Mouse (Mus musculus) thymus, adult 2 months (tissue): ENCODE measurements around the gene Ahdc1. TPM values are rescaled to one million over a fixed set of nuclear protein-coding genes. Genes with fewer than 3 reads are reported as not detected.
A peak's percentile ranks its signal among the peaks of the same experiment; 100 is the strongest.

Experiments
- DNase-seq: peaks from one replicate; pipeline ENCODE4 v3.0.0; 2021
- H3K27ac ChIP-seq: fragments of 200-500 bp; 2 replicates; pipeline ENCODE4 v1.5.1; 2012; ENCODE audit warnings: low read length, control low read depth; ENCODE audit not compliant: control insufficient read depth, insufficient read depth
- H3K27me3 ChIP-seq: fragments of 200-500 bp; 2 replicates; pipeline ENCODE4 v1.6.1; 2012; ENCODE audit warnings: mild to moderate bottlenecking, low read length, moderate library complexity, mixed read lengths; ENCODE audit not compliant: control insufficient read depth, insufficient read depth
- H3K36me3 ChIP-seq: fragments of 200-500 bp; 2 replicates; pipeline ENCODE4 v1.6.1; 2012; ENCODE audit warnings: mild to moderate bottlenecking, low read length, moderate library complexity; ENCODE audit not compliant: control insufficient read depth, insufficient read depth
- H3K4me1 ChIP-seq: fragments of 200-500 bp; replicated peaks from 2 replicates; pipeline ENCODE4 v1.6.1; 2012; ENCODE audit warnings: low read length; ENCODE audit not compliant: control insufficient read depth, insufficient read depth
- H3K4me3 ChIP-seq: fragments of 200-500 bp; 2 replicates; pipeline ENCODE4 v1.5.1; 2012; ENCODE audit warnings: mild to moderate bottlenecking, low read length, control low read depth, moderate library complexity; ENCODE audit not compliant: control insufficient read depth, insufficient read depth
- CTCF ChIP-seq: fragments of 200-500 bp; IDR thresholded peaks from 2 replicates; pipeline ENCODE4 v1.5.1; 2012; ENCODE audit warnings: mild to moderate bottlenecking, control low read depth, low read length, moderate library complexity, borderline replicate concordance; ENCODE audit not compliant: control insufficient read depth, poor library complexity, insufficient read depth; ENCODE audit errors: extremely low read depth
- POLR2A ChIP-seq: fragments of 200-500 bp; IDR thresholded peaks from 2 replicates; pipeline ENCODE4 v1.6.1; 2012; ENCODE audit warnings: mild to moderate bottlenecking, low read length, control low read depth, moderate library complexity; ENCODE audit not compliant: control insufficient read depth, poor library complexity, insufficient read depth; ENCODE audit errors: extremely low read depth
- WGBS: fragments of 180-500 bp; shearing (Covaris S2); methylation state at CpG from one replicate; pipeline ENCODE4 v1.1.7; 2018; 5-methylcytosine and 5-hydroxymethylcytosine counted together
- polyA plus RNA-seq: library from polyadenylated mRNA; depleted of rRNA; stranded (reverse); fragments of >200 nt; gene quantifications from 2 replicates; pipeline ENCODE4 v1.2.3, GENCODE M21; 2012

The Ahdc1 gene
- polyA plus RNA-seq, 1 experiment, result 59.8 TPM

DNA sequence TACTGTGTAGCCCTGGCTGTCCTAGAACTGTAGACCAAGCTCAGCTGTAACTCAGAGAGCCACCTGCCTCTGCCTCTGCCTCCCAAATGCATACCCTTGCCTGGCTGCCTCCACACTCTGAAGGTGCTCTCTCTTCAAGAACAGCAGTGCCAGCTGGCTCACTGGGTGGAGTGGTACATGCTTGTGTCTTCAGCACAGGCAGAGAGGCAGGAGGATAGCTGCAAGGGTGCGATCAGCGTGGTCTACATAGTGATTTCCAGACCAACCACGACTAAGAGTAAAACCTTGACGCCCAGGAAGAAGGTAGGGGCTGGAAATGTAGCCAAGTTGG lies 47.0 kb downstream of the Ahdc1 start:
- peaks cover 34% of the 10 kb centered on the region for H3K4me1 ChIP-seq
- WGBS, result 62% methylated on average over 4 of the region's 4 CpGs
- H3K4me3 ChIP-seq, result no peak overlapping the region
- peaks cover 19% of the 10 kb centered on the region for H3K36me3 ChIP-seq
- DNase-seq, result no peak
- H3K27ac ChIP-seq, result peak overlapping the region; percentile 91
- H3K27me3 ChIP-seq, result no peaks in the 10 kb centered on the region
- TF ChIP-seq CTCF (no peak), POLR2A (no peak)

DNA sequence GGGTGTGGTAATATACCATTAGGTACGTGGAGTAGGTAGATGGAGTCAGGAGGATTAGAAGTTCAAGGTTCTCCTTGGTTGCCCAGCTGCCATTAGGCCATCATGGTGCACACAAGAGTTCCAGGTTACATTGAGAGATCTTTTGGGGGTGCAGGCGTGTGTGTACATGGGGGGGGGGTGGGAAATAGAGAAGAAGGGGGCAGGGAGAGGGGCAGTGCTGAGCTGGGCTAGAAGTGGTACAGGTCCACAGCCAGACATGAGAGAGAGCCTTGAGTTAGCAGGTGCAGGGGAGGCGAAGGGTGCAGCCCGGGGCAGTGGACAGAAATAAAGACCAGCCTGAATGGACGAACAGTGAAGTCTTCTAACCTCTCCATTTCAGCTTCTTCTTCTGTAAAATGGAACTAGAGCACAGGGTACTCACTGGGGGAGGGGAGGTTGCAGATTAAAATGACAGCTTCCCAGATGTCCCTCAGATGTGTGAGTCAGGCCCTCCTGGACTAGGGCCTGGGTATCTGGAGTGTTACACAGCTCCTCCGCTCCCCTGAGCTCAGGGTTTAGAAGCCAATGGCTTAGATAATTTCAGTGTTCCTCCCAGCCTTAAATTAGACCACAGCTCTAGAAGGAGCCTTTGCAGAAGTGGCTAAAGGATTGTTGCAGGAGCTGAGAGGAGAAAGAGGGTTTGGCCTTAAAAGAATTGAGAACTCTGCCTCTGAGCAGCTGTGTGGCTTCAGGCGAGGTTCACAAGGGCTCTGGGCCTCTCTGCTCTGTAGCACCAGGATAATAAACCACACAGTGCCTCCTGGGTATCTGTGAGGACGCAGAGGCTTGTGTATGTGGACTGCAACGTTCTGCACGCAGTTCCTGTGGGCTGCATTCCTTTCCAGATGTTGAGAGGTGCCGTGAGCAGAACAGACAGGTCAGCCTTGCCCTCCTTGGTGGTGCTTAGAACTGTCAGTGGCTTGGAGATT lies 47.7 kb downstream of the Ahdc1 start:
- H3K36me3 ChIP-seq, result peaks cover 19% of the 10 kb centered on the region
- H3K4me1 ChIP-seq, result peaks cover 34% of the 10 kb centered on the region
- DNase-seq, result no peak
- peak overlapping the region; percentile 10 for H3K27ac ChIP-seq
- no peak overlapping the region for H3K4me3 ChIP-seq
- no peak for TF ChIP-seq CTCF
- TF ChIP-seq POLR2A, result no peak
- 61% methylated on average over 11 of the region's 11 CpGs for WGBS
- H3K27me3 ChIP-seq, result no peaks in the 10 kb centered on the region

DNA sequence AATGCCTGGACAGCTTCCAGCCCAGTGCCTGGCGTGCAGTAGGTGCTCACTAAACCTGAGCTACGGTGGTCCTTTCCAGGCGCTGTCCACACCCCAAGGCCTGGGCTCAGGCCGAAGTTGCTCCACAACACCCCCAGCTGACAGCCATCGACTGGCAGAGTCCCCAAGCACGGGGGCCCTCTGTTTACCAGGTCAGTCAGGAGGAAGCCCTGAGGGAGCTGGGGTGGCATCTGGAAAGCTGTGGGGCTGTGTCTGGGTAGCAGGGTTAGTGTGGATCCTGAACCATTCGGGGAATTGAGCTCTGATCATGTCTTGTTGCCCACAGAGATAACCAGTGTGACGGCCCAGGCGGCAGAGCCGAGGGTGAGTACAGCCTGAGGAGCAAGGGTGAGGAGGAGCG lies 49.6 kb downstream of the Ahdc1 start:
- H3K36me3 ChIP-seq, result peaks cover 30% of the 10 kb centered on the region
- TF ChIP-seq POLR2A (no peak), CTCF (no peak)
- no peak overlapping the region for H3K4me3 ChIP-seq
- H3K27ac ChIP-seq, result no peak overlapping the region
- WGBS, result 98% methylated on average over 11 of the region's 11 CpGs
- no peak for DNase-seq
- peaks cover 32% of the 10 kb centered on the region for H3K4me1 ChIP-seq
- no peaks in the 10 kb centered on the region for H3K27me3 ChIP-seq

DNA sequence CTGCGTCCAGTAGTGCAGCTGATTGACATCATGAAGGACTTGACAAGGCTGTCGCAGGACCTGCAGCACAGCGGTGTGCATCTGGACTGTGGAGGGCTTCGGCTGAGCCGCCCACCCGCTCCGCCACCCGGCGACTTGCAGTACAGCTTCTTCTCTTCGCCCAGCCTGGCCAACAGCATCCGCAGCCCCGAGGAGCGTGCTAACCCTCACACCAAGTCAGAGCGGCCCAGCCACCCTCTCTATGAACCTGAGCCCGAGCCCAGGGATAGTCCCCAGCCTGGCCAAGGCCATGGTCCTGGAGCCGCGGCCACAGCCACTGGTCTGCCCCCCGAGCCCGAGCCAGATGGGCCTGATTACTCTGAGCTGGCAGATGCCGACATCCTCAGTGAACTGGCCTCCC lies 50.7 kb downstream of the Ahdc1 start:
- no peak for TF ChIP-seq CTCF
- TF ChIP-seq POLR2A, result no peak
- H3K4me1 ChIP-seq, result peaks cover 25% of the 10 kb centered on the region
- 96% methylated on average over 20 of the region's 20 CpGs for WGBS
- H3K36me3 ChIP-seq, result peaks cover 31% of the 10 kb centered on the region
- no peak for DNase-seq
- no peaks in the 10 kb centered on the region for H3K27me3 ChIP-seq
- H3K27ac ChIP-seq, result no peak overlapping the region
- H3K4me3 ChIP-seq, result no peak overlapping the region

DNA sequence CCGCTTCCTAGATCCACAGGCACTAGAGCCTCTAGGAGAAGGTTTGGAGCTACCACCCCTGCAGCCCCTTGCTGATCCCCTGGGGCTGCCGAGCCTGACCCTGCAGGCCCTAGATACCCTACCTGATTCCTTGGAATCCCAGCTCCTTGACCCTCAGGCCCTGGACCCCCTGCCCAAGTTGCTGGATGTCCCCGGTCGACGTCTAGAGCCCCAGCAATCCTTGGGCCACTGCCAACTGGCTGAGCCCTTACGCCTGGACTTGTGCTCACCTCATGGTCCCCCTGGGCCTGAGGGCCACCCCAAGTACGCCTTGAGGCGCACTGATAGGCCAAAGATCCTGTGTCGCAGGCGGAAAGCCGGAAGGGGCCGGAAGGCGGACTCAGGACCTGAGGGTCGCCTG lies 51.2 kb downstream of the Ahdc1 start:
- Histone ChIP-seq H3K36me3 (peaks cover 31% of the 10 kb centered on the region), H3K4me1 (peaks cover 22% of the 10 kb centered on the region)

DNA sequence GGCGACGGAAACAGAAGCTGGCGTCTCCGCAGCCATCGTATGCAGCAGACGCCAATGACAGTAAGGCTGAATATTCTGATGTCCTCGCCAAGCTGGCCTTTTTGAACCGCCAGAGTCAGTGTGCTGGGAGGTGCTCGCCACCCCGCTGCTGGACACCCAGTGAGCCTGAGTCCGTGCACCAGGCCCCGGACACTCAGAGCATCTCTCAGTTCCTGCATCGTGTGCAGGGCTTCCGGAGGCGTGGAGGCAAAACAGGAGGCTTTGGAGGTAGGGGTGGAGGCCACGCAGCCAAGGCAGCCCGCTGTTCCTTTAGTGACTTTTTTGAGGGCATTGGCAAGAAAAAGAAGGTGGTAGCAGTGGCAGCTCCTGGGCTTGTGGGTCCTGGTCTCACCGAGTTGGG lies 52.1 kb downstream of the Ahdc1 start:
- H3K27me3 ChIP-seq, result no peaks in the 10 kb centered on the region
- peaks cover 13% of the 10 kb centered on the region for H3K4me1 ChIP-seq
- DNase-seq, result no peak
- WGBS, result 97% methylated on average over 18 of the region's 18 CpGs
- H3K4me3 ChIP-seq, result no peak overlapping the region
- no peak overlapping the region for H3K27ac ChIP-seq
- no peak for TF ChIP-seq CTCF
- H3K36me3 ChIP-seq, result peaks cover 31% of the 10 kb centered on the region

More for the DNA sequence above, 51.2 kb downstream of the Ahdc1 start:
- 98% methylated on average over 14 of the region's 14 CpGs for WGBS
- TF ChIP-seq CTCF (no peak), POLR2A (no peak)
- Histone ChIP-seq H3K4me3 (no peak overlapping the region), H3K27ac (no peak overlapping the region), H3K27me3 (no peaks in the 10 kb centered on the region)
- DNase-seq, result no peak

DNA sequence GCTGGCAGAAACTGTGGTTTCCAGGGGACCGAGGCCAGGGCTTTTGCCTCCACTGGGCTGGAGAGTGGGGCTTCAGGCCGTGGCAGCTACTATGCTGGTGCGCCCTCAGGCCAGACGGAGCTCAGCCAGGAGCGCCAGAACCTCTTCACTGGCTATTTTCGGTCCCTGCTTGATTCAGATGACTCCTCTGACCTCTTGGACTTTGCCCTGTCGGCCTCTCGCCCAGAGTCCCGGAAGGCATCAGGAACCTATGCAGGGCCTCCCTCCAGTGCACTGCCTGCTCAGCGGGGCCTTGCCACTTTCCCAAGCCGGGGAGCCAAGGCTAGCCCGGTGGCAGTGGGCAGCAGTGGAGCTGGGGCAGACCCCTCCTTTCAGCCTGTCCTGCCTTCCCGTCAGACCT lies 52.7 kb downstream of the Ahdc1 start:
- Histone ChIP-seq H3K4me1 (peaks cover 13% of the 10 kb centered on the region), H3K36me3 (peaks cover 31% of the 10 kb centered on the region), H3K27ac (no peak overlapping the region), H3K4me3 (no peak overlapping the region), H3K27me3 (no peaks in the 10 kb centered on the region)
- DNase-seq, result no peak
- 97% methylated on average over 13 of the region's 13 CpGs for WGBS
- TF ChIP-seq CTCF (no peak), POLR2A (no peak)

DNA sequence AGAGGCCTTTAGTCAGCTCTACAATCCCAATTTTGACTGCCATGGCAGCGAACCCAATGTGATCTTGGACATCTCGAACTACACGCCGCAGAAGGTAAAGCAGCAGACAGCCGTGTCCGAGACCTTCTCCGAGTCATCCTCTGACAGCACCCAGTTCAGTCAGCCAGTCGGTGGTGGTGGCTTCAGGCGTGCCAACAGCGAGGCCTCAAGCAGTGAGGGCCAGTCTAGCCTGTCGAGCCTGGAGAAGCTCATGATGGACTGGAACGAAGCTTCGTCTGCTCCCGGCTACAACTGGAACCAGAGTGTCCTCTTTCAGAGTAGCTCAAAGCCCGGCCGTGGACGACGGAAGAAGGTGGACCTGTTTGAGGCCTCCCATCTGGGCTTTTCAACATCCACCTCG lies 53.7 kb downstream of the Ahdc1 start:
- TF ChIP-seq CTCF (no peak), POLR2A (no peak)
- 96% methylated on average over 19 of the region's 19 CpGs for WGBS
- Histone ChIP-seq H3K27me3 (no peaks in the 10 kb centered on the region), H3K4me1 (peaks cover 7% of the 10 kb centered on the region), H3K36me3 (peaks cover 31% of the 10 kb centered on the region), H3K4me3 (no peak overlapping the region), H3K27ac (no peak overlapping the region)
- DNase-seq, result no peak
